Mouse (Mus musculus): ENCODE measurements around the gene Frmd4b.

DNA sequence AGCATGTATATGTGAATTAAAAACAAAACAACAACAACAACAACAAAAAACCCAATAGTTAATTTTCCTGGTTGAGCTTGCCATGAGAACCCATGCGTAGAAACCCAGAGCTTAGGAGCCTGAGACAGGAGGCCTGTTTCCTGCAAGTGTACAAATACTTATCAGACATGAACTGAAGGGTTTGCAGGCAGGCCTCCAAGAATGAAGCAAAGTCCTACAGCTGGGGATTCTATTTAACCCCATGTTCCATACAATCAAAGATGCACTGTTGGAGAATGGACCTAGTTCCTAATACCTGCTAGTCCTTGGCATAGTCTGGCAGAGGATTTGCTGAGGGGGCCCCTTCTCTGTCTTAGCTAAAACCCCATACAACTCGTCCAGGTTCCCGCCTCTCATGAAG, 276.2 kb downstream of the Frmd4b start:
- TF ChIP-seq POLR2A (IDR thresholded peaks at IDR 0.05; ENCODE audit: low read depth, low read length) (no peak), CTCF (IDR thresholded peaks at IDR 0.05; ENCODE audit: extremely low read depth, insufficient read length, insufficient replicate concordance, low read depth, low read length) (no peak)

Measured in small intestine, adult 2 months (tissue).